Mouse (Mus musculus) splenic B cell, adult 2 months (primary cell): ENCODE measurements around the gene Sf1.

ENCODE experiments used
- DNase-seq: peaks from one replicate; pipeline ENCODE4 v3.0.0-alpha.2; 2011; ENCODE audit warnings: low read depth, low spot score
- H3K27me3 ChIP-seq: 2 replicates; pipeline ENCODE4 v1.6.1; 2012; ENCODE audit warnings: mild to moderate bottlenecking, low read length, moderate library complexity, mixed read lengths; ENCODE audit not compliant: control insufficient read depth, poor library complexity, insufficient read depth, severe bottlenecking
- H3K36me3 ChIP-seq: 2 replicates; pipeline ENCODE4 v1.6.1; 2012; ENCODE audit warnings: mild to moderate bottlenecking, low read length, moderate library complexity, mixed read lengths; ENCODE audit not compliant: control insufficient read depth, poor library complexity, insufficient read depth, severe bottlenecking

Sf1 gene

GRCm38 (mm10) chr19:6392743-6393393 lies 29.4 kb downstream of the Sf1 start:
- no peaks in the 10 kb centered on the region for H3K27me3 ChIP-seq
- H3K36me3 ChIP-seq: no peaks in the 10 kb centered on the region
- DNase-seq: peak; percentile 48

GRCm38 (mm10) chr19:6393637-6394036 lies 30.1 kb downstream of the Sf1 start:
- H3K27me3 ChIP-seq: no peaks in the 10 kb centered on the region
- no peak for DNase-seq
- H3K36me3 ChIP-seq: no peaks in the 10 kb centered on the region

GRCm38 (mm10) chr19:6396237-6396636 lies 32.7 kb downstream of the Sf1 start:
- DNase-seq: no peak
- Histone ChIP-seq H3K27me3 (no peaks in the 10 kb centered on the region), H3K36me3 (no peaks in the 10 kb centered on the region)

- Histone ChIP-seq H3K27me3 (no peaks in the 10 kb centered on the region), H3K36me3 (peaks cover 4% of the 10 kb centered on the region)
- no peak for DNase-seq
Measured at GRCm38 (mm10) chr19:6397582-6398249, 34.2 kb downstream of the Sf1 start.

GRCm38 (mm10) chr19:6398447-6399284 lies 35.2 kb downstream of the Sf1 start:
- peak; percentile 74 for DNase-seq
- H3K36me3 ChIP-seq: peaks cover 11% of the 10 kb centered on the region
- no peaks in the 10 kb centered on the region for H3K27me3 ChIP-seq

GRCm38 (mm10) chr19:6399285-6400095 lies 36.0 kb downstream of the Sf1 start, which contains the start of gene Rasgrp2:
Gene Rasgrp2, plus strand, starts transcription at chr19:6399340.
- peak; percentile 85 for DNase-seq
- Histone ChIP-seq H3K36me3 (peaks cover 14% of the 10 kb centered on the region), H3K27me3 (no peaks in the 10 kb centered on the region)

- H3K36me3 ChIP-seq: peaks cover 16% of the 10 kb centered on the region
- H3K27me3 ChIP-seq: no peaks in the 10 kb centered on the region
- DNase-seq: peak; percentile 76
Measured at GRCm38 (mm10) chr19:6400096-6401086, 36.9 kb downstream of the Sf1 start.

GRCm38 (mm10) chr19:6401131-6401815 lies 37.8 kb downstream of the Sf1 start:
- DNase-seq: peak; percentile 81
- H3K27me3 ChIP-seq: no peaks in the 10 kb centered on the region
- H3K36me3 ChIP-seq: peaks cover 16% of the 10 kb centered on the region

GRCm38 (mm10) chr19:6401951-6402350 lies 38.5 kb downstream of the Sf1 start:
- Histone ChIP-seq H3K27me3 (no peaks in the 10 kb centered on the region), H3K36me3 (peaks cover 16% of the 10 kb centered on the region)
- DNase-seq: no peak

GRCm38 (mm10) chr19:6403869-6404268 lies 40.4 kb downstream of the Sf1 start:
- no peak for DNase-seq
- Histone ChIP-seq H3K27me3 (no peaks in the 10 kb centered on the region), H3K36me3 (peaks cover 18% of the 10 kb centered on the region)

GRCm38 (mm10) chr19:6405433-6405832 lies 41.9 kb downstream of the Sf1 start:
- H3K27me3 ChIP-seq: no peaks in the 10 kb centered on the region
- H3K36me3 ChIP-seq: peaks cover 22% of the 10 kb centered on the region
- no peak for DNase-seq

- Histone ChIP-seq H3K36me3 (peaks cover 22% of the 10 kb centered on the region), H3K27me3 (no peaks in the 10 kb centered on the region)
- no peak for DNase-seq
Measured at GRCm38 (mm10) chr19:6407109-6407508, 43.6 kb downstream of the Sf1 start.
